Mouse (Mus musculus): ENCODE results near the gene Klf12.
A peak's percentile ranks its signal among the peaks of the same experiment; 100 is the strongest.

Gene Klf12

GRCm38 (mm10) chr14:100235746-100236145, 48.7 kb downstream of the Klf12 start:
- no peak for DNase-seq (ENCODE audit: low spot score in 2 of 2)

DNA sequence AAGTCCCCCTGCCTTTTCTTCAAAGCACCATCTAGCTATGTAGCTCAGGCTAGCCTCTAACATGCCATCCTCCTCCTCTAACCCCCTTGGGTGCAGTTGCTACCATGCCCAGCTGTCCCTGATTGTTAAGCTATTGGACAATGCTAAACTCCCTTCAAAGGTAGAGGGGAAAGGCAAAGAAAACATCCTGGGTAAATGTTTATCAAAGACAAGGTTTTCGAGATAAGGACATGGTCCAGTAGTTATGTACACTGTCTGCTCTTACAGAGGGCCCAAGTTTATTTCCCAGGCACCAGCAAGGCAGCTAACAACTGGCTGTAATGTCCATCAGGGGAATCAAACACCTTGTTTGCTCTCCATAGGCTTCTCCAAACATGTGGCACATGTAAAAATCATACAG, 53.1 kb downstream of the Klf12 start:
- no peak for DNase-seq (ENCODE audit: low spot score in 2 of 2)

GRCm38 (mm10) chr14:100228120-100228519, 56.4 kb downstream of the Klf12 start:
- DNase-seq (ENCODE audit: low spot score in 2 of 2): no peak

DNA sequence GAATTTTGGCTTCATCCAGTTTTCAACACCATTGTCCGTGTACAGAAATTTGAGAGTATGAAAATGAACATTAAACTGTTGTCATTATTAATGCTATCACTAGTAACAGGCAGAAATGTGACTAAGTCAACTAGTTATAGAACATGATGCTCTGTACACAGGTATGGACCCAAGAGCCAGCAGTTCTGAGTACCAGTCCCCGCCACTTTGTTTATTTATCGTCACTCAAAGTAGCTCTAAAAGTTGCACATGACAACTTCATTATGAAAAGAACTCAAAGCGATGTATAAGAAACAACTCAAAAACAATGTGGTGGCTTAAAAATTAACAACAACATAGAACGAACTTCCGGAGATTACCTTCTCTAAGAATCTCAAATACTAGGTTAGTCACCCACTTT, 56.8 kb downstream of the Klf12 start:
- DNase-seq (ENCODE audit: low spot score in 2 of 2): no peak

GRCm38 (mm10) chr14:100224151-100224550, 60.3 kb downstream of the Klf12 start:
- DNase-seq (ENCODE audit: low spot score in 2 of 2): no peak

GRCm38 (mm10) chr14:100222260-100222659, 62.2 kb downstream of the Klf12 start:
- no peak for DNase-seq (ENCODE audit: low spot score in 2 of 2)

DNA sequence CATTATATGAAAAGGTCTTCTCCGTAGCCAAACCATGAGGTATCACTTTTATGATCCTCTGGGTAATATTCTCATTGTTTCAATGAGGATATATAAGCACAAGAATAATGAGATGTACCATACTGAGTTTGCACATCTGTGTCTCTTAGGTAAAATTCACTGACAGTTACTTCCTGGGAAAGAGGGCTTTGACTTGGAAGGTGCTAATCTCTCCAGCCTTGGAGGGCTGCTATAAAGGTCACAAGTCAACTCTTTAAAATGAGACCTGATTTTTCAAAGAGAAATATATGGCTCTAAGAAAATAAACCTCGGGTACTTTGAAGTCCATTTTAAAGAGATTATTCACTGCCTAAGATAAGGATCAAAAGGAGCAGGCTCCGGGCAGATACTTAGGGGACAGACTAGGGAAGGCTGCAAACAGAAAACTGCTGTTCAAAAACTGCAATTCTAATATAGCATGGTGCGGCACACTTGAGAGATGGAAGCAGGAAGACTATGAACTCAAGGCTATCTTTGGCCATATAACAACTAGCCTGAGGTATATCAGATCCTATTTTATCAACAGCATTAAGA, 69.2 kb downstream of the Klf12 start:
- DNase-seq (ENCODE audit: low spot score in 2 of 2): no peak

- peak in 1 of 2 experiments; percentile 14 for DNase-seq (ENCODE audit: low spot score in 2 of 2)
These were observed 71.4 kb downstream of the Klf12 start for GRCm38 (mm10) chr14:100213066-100213465.

DNA sequence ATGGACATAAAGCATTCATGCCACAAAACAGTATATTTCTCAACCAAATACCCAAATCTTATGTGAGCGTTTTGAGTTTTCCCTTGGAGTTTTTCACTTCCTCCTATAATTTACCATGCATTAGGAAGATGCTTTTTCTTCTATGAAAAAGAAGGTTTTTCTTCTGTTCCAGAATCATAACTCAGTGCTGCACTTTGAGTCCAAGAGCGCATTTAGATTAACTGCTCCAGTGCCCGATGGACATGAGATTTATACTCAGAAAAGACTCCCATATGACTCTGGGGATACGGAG, 72.7 kb downstream of the Klf12 start:
- DNase-seq (ENCODE audit: low spot score in 2 of 2): no peak

DNA sequence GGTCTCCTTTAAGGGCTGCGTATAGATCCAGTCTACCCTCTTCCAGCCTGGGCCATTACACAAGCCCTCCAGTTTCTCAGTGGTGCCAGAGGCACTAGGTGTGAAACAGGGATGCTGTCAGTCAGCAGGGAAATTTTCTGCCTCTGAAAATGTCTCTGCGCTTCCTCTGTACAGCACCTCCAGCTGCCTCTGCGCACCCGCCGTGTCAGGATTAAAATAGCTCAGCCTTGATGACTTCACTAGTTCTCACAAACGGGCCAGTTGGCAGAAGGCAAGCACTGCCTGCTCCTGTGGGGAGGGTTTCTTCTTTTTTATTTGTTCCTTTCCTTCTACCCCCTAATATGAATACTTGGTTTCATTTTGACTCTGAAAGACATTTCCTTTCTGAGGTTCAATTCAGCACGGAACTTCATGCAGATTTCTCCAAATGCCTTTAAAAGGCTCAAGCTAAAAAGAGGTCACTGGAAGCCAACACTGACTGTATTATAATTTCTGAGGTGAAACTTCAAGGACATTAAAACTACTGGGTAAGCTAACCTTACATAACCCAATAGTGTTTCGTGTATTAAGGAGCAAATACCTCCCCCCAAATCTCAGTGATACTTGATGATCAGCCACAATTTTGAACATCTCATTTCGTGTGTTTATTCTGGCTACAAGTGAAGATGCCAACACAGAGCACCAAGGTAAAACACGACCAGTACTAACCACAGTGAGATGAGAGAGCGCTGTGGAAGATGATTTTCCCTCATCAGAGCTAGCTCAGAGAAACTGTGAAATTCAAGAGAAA, 73.2 kb downstream of the Klf12 start:
- peak; percentile 27 to 60 for DNase-seq (ENCODE audit: low spot score in 2 of 2)

GRCm38 (mm10) chr14:100209814-100210419, 74.6 kb downstream of the Klf12 start:
- no peak for DNase-seq (ENCODE audit: low spot score in 2 of 2)

DNA sequence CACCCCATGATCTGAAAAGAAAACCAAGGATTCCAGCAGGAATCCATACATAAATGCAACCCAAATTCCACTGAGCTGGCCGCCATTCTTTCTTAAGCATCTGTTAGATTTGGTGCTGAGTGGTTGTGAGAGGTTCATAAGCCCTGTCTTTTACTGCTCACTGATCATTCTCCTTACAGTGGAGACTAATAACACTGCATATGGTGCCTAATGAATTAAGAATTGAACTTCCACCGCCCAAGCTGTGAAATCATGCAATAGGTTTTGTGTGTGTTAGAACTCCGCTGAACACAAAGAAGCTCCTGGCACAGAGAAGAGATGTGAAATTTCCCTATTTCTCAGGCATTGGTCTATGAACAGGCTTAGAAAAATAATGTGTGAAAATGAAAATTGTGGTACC, 77.4 kb downstream of the Klf12 start:
- no peak for DNase-seq (ENCODE audit: low spot score in 2 of 2)

GRCm38 (mm10) chr14:100206207-100206606, 78.3 kb downstream of the Klf12 start:
- no peak for DNase-seq (ENCODE audit: low spot score in 2 of 2)

DNA sequence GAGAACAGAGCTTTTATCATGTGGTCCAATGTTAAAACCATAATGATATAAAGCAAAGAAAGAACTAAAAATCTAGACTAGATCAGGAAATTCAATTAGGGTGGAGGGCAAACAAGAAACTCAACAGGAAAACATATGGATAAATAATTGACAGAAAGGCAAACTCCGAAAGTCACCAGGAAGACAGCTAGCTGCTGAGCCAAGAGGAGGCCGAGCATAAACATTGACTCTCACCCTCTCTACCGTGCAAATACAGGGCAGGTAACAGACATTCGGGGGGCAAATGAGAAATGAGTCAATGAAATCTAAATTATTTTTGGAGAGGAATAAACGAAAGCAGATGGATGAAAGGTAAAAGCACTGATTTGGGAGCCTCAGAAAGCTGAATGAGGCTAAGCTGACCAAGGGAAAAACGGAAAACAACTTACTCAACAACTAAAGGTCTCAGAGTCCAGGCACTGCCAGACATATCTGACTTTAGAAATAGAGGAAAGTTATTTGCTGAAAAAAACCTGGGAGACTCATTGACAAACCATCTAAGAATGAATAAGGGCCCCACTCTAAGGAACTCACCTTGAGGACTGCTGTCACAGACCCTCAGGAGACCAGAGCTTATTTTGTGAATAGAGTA, 84.3 kb downstream of the Klf12 start:
- no peak for DNase-seq (ENCODE audit: low spot score in 2 of 2)

DNA sequence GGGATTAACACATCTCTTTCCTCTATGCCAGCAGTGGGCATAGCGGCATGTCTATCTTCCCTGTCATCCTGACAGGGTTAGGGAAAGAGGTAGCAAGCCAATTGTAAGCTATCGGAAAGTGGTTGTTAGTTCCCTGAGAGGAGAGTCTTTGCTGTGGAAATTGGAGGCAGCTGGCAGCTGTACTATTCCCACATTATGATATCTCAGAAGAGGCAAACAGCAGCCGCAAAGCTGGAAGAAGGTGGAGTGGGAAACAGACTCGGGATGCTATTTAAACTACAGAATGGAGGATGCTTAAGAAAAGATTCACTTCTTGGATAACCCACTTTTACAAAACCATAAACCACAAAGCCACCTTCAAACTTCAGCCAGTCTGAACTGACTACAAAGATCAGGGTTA, 85.8 kb downstream of the Klf12 start:
- no peak for DNase-seq (ENCODE audit: low spot score in 2 of 2)

GRCm38 (mm10) chr14:100197199-100197598, 87.3 kb downstream of the Klf12 start:
- DNase-seq (ENCODE audit: low spot score in 2 of 2): no peak

- no peak for DNase-seq (ENCODE audit: low spot score in 2 of 2)
These were observed 94.8 kb downstream of the Klf12 start for GRCm38 (mm10) chr14:100189490-100190197.

DNA sequence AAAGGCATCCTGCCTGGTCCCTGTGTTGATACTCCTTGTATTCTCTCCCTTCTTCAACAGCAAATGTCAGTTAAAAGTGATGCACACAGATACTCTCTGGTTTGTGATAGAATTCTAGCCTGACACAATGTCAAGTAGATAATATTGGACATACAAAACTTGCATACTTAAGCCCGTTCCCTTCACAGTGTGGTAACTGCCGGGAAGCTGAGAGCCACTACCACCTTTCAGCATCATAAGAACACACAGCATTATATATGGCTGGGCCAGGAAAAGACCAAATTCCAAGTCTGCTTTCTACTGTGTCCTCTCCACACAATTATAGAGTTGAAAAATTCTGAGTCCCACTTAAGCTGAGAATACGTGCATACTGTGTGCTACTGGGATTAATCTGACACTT, 97.1 kb downstream of the Klf12 start:
- DNase-seq (ENCODE audit: low spot score in 2 of 2): no peak

- DNase-seq (ENCODE audit: low spot score in 2 of 2): no peak
These were observed 106.7 kb downstream of the Klf12 start for GRCm38 (mm10) chr14:100177796-100178195.

DNA sequence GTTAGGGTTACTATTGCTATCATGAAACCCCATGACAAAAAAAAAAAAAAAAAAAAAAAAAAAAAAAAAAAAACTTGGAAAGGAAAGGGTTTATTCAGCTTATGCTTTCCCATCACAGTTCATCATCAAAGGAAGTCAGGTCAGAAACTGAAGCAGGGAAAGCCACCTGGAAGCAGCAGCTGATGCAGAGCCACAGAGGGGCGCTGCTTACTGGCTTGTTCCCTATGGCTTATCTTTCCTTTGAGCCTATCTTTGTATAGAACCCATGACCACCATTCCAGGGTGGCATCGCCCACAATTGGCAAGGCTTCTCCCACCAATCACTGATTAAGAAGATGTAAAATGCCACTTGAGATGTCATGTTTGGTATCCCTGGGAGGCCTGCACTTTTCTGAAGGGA, 119.4 kb downstream of the Klf12 start:
- no peak for DNase-seq (ENCODE audit: low spot score in 2 of 2)

- DNase-seq (ENCODE audit: low spot score in 2 of 2): no peak
These were observed 127.8 kb downstream of the Klf12 start for GRCm38 (mm10) chr14:100156639-100157038.

- DNase-seq (ENCODE audit: low spot score in 2 of 2): no peak
These were observed 136.8 kb downstream of the Klf12 start for GRCm38 (mm10) chr14:100147666-100148065.
